Mouse (Mus musculus) erythroblast, embryonic 14.5 days (primary cell): Measurements from ENCODE around the gene Gm10722.
"Not testable (repeated sequence)": the region's sequence is repeated elsewhere in the genome, so short reads cannot be mapped to it uniquely, and the experiment has no call there.

Source experiments
- GATA1 ChIP-seq: IDR thresholded peaks from 2 replicates; pipeline ENCODE4 v1.6.1; 2012; ENCODE audit warnings: low read length, inconsistent platforms, mixed read lengths
- TAL1 ChIP-seq: IDR thresholded peaks from 3 replicates; pipeline ENCODE4 v1.6.1; 2012; ENCODE audit warnings: low read length, inconsistent platforms, mixed read lengths

GRCm38 (mm10) chr9:3006179-3006578 lies 5.5 kb downstream of the Gm10722 start:
- TF ChIP-seq TAL1, GATA1: not testable (repeated sequence)
